Mouse (Mus musculus) embryonic facial prominence, embryonic 13.5 days (tissue): ENCODE results near the gene Pigb. TPM values are rescaled to one million over a fixed set of nuclear protein-coding genes. Genes with fewer than 3 reads are reported as not detected.

ENCODE experiments used
- ATAC-seq: fragments of 200-750 bp; cut with Nextera tagmentation; 2 replicates; pipeline ENCODE4 v1.8.0; 2017; ENCODE audit warnings: low read depth; ENCODE audit not compliant: insufficient number of reproducible peaks, insufficient read depth, low FRiP score, low TSS enrichment
- H3K27ac ChIP-seq: fragments of 300-500 bp; sonication (generic); 2 replicates; pipeline ENCODE4 v1.5.1; 2015; ENCODE audit warnings: moderate library complexity, mild to moderate bottlenecking, inconsistent platforms
- H3K27me3 ChIP-seq: fragments of 300-500 bp; sonication (generic); 2 replicates; pipeline ENCODE4 v1.6.1; 2015; ENCODE audit warnings: mild to moderate bottlenecking, inconsistent platforms
- H3K36me3 ChIP-seq: fragments of 300-500 bp; sonication (generic); 2 replicates; pipeline ENCODE4 v1.6.1; 2015; ENCODE audit warnings: mild to moderate bottlenecking, inconsistent platforms
- H3K4me1 ChIP-seq: fragments of 300-500 bp; sonication (generic); 2 replicates; pipeline ENCODE4 v1.6.1; 2015; ENCODE audit warnings: inconsistent platforms
- H3K4me2 ChIP-seq: fragments of 300-500 bp; sonication (generic); 2 replicates; pipeline ENCODE4 v1.6.1; 2015; ENCODE audit warnings: moderate library complexity, mild to moderate bottlenecking, inconsistent platforms
- H3K4me3 ChIP-seq: fragments of 300-500 bp; sonication (generic); 2 replicates; pipeline ENCODE4 v1.5.1; 2015; ENCODE audit warnings: mild to moderate bottlenecking, inconsistent platforms
- H3K9ac ChIP-seq: fragments of 300-500 bp; sonication (generic); 2 replicates; pipeline ENCODE4 v1.6.1; 2015; ENCODE audit warnings: mild to moderate bottlenecking, inconsistent platforms
- H3K9me3 ChIP-seq: fragments of 300-500 bp; sonication (generic); 2 replicates; pipeline ENCODE4 v1.6.1; 2016; ENCODE audit warnings: inconsistent platforms
- WGBS: fragments of 180-500 bp; shearing (Covaris S2); methylation state at CpG from one replicate; pipeline ENCODE4 v1.1.7; 2015; ENCODE audit warnings: mixed read lengths; 5-methylcytosine and 5-hydroxymethylcytosine counted together
- polyA plus RNA-seq: library from polyadenylated mRNA; unstranded; fragments of >200 nt; fragmentation: Nextera tagmentation; extraction: Ambion mirVana; gene quantifications from 2 replicates; pipeline ENCODE4 v1.2.1, GENCODE M21; 2015

Pigb gene
- polyA plus RNA-seq, 1 experiment from 2014 or later, result 14.1 TPM

- H3K36me3 ChIP-seq, result 0 out of 2 replicates have a peak, but pooled peaks cover 3% of the 10 kb centered on the region
- no peak for ATAC-seq
- no peaks in the 10 kb centered on the region for H3K27me3 ChIP-seq
- 67% methylated on average over 10 of the region's 10 CpGs for WGBS
- H3K4me2 ChIP-seq, result no peak overlapping the region
- no peak overlapping the region for H3K9ac ChIP-seq
- H3K27ac ChIP-seq, result no peak overlapping the region
- H3K4me3 ChIP-seq, result no peak overlapping the region
- no peaks in the 10 kb centered on the region for H3K9me3 ChIP-seq
- peaks cover 15% of the 10 kb centered on the region for H3K4me1 ChIP-seq
Measured at GRCm38 (mm10) chr9:73070971-73071659, 30.9 kb upstream of the Pigb start.

- Histone ChIP-seq H3K4me1 (peaks cover 25% of the 10 kb centered on the region), H3K27ac (peak overlapping the region; percentile 80), H3K4me3 (no peak overlapping the region), H3K27me3 (no peaks in the 10 kb centered on the region), H3K9me3 (no peaks in the 10 kb centered on the region), H3K4me2 (no peak overlapping the region), H3K9ac (no peak overlapping the region), H3K36me3 (no peaks in the 10 kb centered on the region)
- WGBS, result 83% methylated on average over 6 of the region's 6 CpGs
- ATAC-seq, result no peak
Measured at GRCm38 (mm10) chr9:73068688-73069087, 28.5 kb upstream of the Pigb start.

DNA sequence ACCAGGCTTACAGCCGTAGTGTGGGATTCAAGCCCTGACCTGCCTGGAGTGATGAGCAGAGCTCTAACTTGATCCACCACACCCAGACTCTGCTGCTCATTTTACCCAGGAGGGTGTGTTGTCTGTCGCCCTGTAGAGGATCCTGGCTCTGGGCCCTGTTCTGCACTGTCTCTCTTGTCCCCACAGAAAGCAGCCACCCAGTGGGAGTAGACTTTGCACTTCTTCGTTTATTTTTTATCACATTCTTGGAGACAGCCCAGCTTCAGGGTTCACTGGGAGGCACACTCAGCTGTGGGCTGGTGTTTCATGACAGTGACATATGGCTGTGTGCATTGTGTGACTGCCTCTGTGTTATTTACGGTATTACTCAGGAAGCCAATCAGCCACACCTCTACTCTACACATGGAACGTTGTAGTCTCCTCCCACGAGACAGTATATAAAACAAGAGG, 28.1 kb upstream of the Pigb start:
- Histone ChIP-seq H3K27ac (peak overlapping the region; percentile 80), H3K9me3 (no peaks in the 10 kb centered on the region), H3K4me1 (peaks cover 29% of the 10 kb centered on the region), H3K9ac (peak overlapping the region; percentile 44), H3K36me3 (no peaks in the 10 kb centered on the region), H3K27me3 (no peaks in the 10 kb centered on the region), H3K4me2 (0 out of 2 replicates have a peak overlapping the region, but pooled peaks have one; percentile 46), H3K4me3 (no peak overlapping the region)
- peak; percentile 70 for ATAC-seq
- WGBS, result 42% methylated on average over 6 of the region's 6 CpGs

GRCm38 (mm10) chr9:73067086-73067485, 26.9 kb upstream of the Pigb start:
- peak; percentile 81 for ATAC-seq
- peak overlapping the region; percentile 10; the same call in 1 of the 2 replicates for H3K4me3 ChIP-seq
- H3K27me3 ChIP-seq, result no peaks in the 10 kb centered on the region
- H3K4me2 ChIP-seq, result peak overlapping the region; percentile 46
- H3K27ac ChIP-seq, result peak overlapping the region; percentile 80
- peaks cover 30% of the 10 kb centered on the region for H3K4me1 ChIP-seq
- 12% methylated on average over 10 of the region's 10 CpGs for WGBS
- H3K36me3 ChIP-seq, result no peaks in the 10 kb centered on the region
- H3K9ac ChIP-seq, result no peak overlapping the region
- H3K9me3 ChIP-seq, result no peaks in the 10 kb centered on the region

DNA sequence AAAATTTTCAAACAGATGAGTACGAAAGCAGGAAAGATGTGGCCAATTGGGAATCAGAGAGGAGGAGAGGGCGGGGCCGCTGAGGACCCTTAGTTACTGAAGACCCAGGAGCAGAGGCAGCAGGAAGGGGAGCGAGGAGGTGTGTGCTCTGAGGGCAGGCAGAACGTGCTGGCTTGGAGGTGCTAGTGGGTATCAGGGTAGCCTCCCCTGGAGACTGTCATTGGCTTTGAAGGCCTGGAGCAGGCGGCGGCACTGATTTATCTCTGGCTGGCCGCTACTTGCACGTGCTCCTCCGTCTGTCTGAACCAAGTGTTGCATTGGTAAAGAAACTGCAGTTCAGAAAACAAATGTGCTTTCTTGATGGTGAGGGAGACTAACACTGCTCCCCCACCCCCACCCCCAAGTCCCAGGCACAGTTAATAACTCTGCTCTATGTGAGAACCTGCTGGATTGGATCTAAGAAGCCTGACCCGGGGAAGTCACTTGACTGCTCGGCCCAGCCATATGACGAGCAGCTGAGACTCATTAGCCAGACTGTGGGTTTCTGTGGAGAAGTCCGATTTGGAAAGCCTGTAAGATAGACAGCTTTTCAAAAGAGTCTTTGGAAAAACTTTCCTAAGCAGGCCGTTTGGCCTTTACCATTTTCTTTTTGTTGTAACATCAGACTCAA, 23.6 kb upstream of the Pigb start:
- ATAC-seq, result peak; percentile 60; the same call in 1 of the 2 replicates
- WGBS, result 13% methylated on average over 15 of the region's 15 CpGs
- peak overlapping the region; percentile 58 for H3K9ac ChIP-seq
- peak overlapping the region; percentile 83 for H3K27ac ChIP-seq
- H3K9me3 ChIP-seq, result no peaks in the 10 kb centered on the region
- no peaks in the 10 kb centered on the region for H3K36me3 ChIP-seq
- H3K4me1 ChIP-seq, result peaks cover 30% of the 10 kb centered on the region
- H3K4me3 ChIP-seq, result peak overlapping the region; percentile 23
- no peaks in the 10 kb centered on the region for H3K27me3 ChIP-seq
- peak overlapping the region; percentile 60 for H3K4me2 ChIP-seq

GRCm38 (mm10) chr9:73059224-73059623, 19.0 kb upstream of the Pigb start:
- H3K27me3 ChIP-seq, result no peaks in the 10 kb centered on the region
- no peak overlapping the region for H3K9ac ChIP-seq
- peaks cover 11% of the 10 kb centered on the region for H3K4me1 ChIP-seq
- H3K36me3 ChIP-seq, result no peaks in the 10 kb centered on the region
- no peaks in the 10 kb centered on the region for H3K9me3 ChIP-seq
- no peak overlapping the region for H3K4me3 ChIP-seq
- no peak overlapping the region for H3K27ac ChIP-seq
- ATAC-seq, result no peak
- no peak overlapping the region for H3K4me2 ChIP-seq
- WGBS, result 87% methylated on average over 4 of the region's 4 CpGs

- ATAC-seq, result no peak
- WGBS, result 56% methylated on average over 10 of the region's 10 CpGs
- no peak overlapping the region for H3K9ac ChIP-seq
- H3K36me3 ChIP-seq, result no peaks in the 10 kb centered on the region
- no peaks in the 10 kb centered on the region for H3K9me3 ChIP-seq
- no peaks in the 10 kb centered on the region for H3K27me3 ChIP-seq
- H3K4me1 ChIP-seq, result peaks cover 6% of the 10 kb centered on the region
- H3K27ac ChIP-seq, result no peak overlapping the region
- no peak overlapping the region for H3K4me2 ChIP-seq
- H3K4me3 ChIP-seq, result no peak overlapping the region
Measured at GRCm38 (mm10) chr9:73055441-73055911, 15.3 kb upstream of the Pigb start.

GRCm38 (mm10) chr9:73050606-73051005, 10.4 kb upstream of the Pigb start:
- H3K9me3 ChIP-seq, result no peaks in the 10 kb centered on the region
- no peak overlapping the region for H3K4me2 ChIP-seq
- H3K27ac ChIP-seq, result no peak overlapping the region
- no peak for ATAC-seq
- no peaks in the 10 kb centered on the region for H3K36me3 ChIP-seq
- 48% methylated on average over 8 of the region's 8 CpGs for WGBS
- no peak overlapping the region for H3K4me3 ChIP-seq
- no peak overlapping the region for H3K9ac ChIP-seq
- peaks cover 16% of the 10 kb centered on the region for H3K4me1 ChIP-seq
- no peaks in the 10 kb centered on the region for H3K27me3 ChIP-seq

- Histone ChIP-seq H3K4me1 (peaks cover 22% of the 10 kb centered on the region), H3K4me2 (no peak overlapping the region), H3K4me3 (no peak overlapping the region), H3K27ac (no peak overlapping the region), H3K36me3 (no peaks in the 10 kb centered on the region), H3K9me3 (no peaks in the 10 kb centered on the region), H3K9ac (no peak overlapping the region), H3K27me3 (0 out of 2 replicates have a peak, but pooled peaks cover 3% of the 10 kb centered on the region)
- no peak for ATAC-seq
- 69% methylated on average over 5 of the region's 5 CpGs for WGBS
Measured at GRCm38 (mm10) chr9:73049833-73050232, 9.7 kb upstream of the Pigb start.

DNA sequence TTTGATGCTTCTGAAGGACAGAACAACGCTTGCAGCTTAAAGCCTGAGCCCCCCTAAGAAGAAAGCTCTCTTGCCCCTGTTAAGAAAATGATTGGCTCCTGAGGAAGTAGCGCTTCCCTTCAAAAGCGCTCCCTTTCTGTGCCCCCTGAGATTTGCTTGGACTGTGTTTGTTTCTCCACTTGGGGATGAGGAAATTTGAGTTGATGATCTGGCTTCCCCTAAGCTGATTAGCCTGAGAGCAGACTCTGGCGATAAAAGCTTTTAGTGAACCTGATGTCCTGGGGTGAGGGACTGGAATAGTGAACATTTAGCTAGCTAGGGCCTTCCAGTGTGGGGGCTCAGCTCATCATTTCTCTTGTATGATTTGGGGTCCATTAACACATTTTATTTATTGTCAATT, 8.7 kb upstream of the Pigb start:
- no peak overlapping the region for H3K9ac ChIP-seq
- no peak overlapping the region for H3K27ac ChIP-seq
- no peak for ATAC-seq
- H3K4me2 ChIP-seq, result no peak overlapping the region
- H3K4me3 ChIP-seq, result no peak overlapping the region
- 0 out of 2 replicates have a peak, but pooled peaks cover 3% of the 10 kb centered on the region for H3K27me3 ChIP-seq
- peaks cover 30% of the 10 kb centered on the region for H3K4me1 ChIP-seq
- no peaks in the 10 kb centered on the region for H3K9me3 ChIP-seq
- H3K36me3 ChIP-seq, result no peaks in the 10 kb centered on the region
- 10% methylated on average over 4 of the region's 4 CpGs for WGBS

DNA sequence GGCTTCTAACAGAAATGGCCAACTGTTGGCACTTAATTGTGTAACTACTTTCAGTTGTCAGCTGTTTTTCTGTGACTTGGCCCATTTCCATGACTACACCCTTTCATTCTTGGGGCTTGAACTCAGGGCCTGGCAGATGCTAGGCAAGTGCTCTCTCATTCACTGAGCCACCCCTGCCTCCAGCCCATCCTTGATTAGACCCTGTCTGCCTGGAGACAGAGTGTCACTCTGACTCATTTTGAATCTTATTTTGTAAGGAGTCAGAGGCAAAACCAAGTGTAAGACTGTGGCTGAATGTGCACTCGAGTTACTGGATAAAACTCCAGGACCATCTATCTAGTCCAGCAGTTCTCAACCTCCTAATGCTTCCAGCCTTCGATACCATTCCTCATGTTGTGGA, 7.7 kb upstream of the Pigb start:
- no peaks in the 10 kb centered on the region for H3K36me3 ChIP-seq
- 0 out of 2 replicates have a peak, but pooled peaks cover 3% of the 10 kb centered on the region for H3K27me3 ChIP-seq
- H3K4me3 ChIP-seq, result no peak overlapping the region
- no peaks in the 10 kb centered on the region for H3K9me3 ChIP-seq
- no peak overlapping the region for H3K27ac ChIP-seq
- no peak for ATAC-seq
- no peak overlapping the region for H3K4me2 ChIP-seq
- H3K4me1 ChIP-seq, result peaks cover 32% of the 10 kb centered on the region
- no peak overlapping the region for H3K9ac ChIP-seq
- WGBS, result 86% methylated on average over 2 of the region's 2 CpGs

DNA sequence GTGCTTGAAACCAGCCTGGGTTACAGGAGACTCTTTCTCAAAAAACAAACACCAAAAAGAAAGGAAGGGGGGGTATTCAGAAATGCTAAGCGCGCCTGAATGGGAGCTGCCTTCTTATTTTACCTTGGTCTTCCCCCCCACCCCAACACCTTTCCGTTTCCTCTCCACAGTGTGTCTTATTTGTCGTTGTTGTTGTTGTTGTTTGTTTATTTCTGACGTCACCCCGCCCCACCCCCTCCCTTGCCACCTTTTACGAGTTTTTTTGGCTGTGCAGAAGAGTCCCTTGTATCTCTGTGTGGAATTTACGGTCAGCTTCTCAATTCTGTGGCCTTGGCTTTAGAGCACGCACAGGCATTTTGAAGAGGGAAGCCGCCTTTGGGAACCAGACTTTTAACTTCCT, 5.5 kb upstream of the Pigb start:
- Histone ChIP-seq H3K4me1 (peaks cover 28% of the 10 kb centered on the region), H3K9me3 (no peaks in the 10 kb centered on the region), H3K9ac (0 out of 2 replicates have a peak overlapping the region, but pooled peaks have one; percentile 76), H3K36me3 (no peaks in the 10 kb centered on the region), H3K4me2 (peak overlapping the region; percentile 94), H3K27ac (no peak overlapping the region), H3K4me3 (peak overlapping the region; percentile 55), H3K27me3 (0 out of 2 replicates have a peak, but pooled peaks cover 3% of the 10 kb centered on the region)
- 73% methylated on average over 10 of the region's 10 CpGs for WGBS
- no peak for ATAC-seq
